Mouse (Mus musculus) kidney, embryonic 14.5 days (tissue): ENCODE results near the gene Ranbp17. TPM values are rescaled to one million over a fixed set of nuclear protein-coding genes. Genes with fewer than 3 reads are reported as not detected.

ENCODE experiments used
- ATAC-seq: fragments of 200-750 bp; cut with Nextera tagmentation; 2 replicates; pipeline ENCODE4 v1.8.0; 2017; ENCODE audit warnings: moderate number of reproducible peaks, mild to moderate bottlenecking, moderate TSS enrichment, moderate library complexity; ENCODE audit not compliant: low FRiP score, low TSS enrichment
- H3K27ac ChIP-seq: fragments of 300-500 bp; sonication (generic); 2 replicates; pipeline ENCODE4 v1.5.1; 2014; ENCODE audit warnings: low read depth, mild to moderate bottlenecking, low read length, moderate library complexity, mixed read lengths
- H3K27me3 ChIP-seq: fragments of 300-500 bp; sonication (generic); 2 replicates; pipeline ENCODE4 v1.6.1; 2014; ENCODE audit warnings: mild to moderate bottlenecking, low read length; ENCODE audit not compliant: control insufficient read depth, insufficient read depth
- H3K36me3 ChIP-seq: fragments of 300-500 bp; sonication (generic); 2 replicates; pipeline ENCODE4 v1.6.1; 2014; ENCODE audit warnings: low read length, mixed read lengths; ENCODE audit not compliant: control insufficient read depth, insufficient read depth
- H3K4me1 ChIP-seq: fragments of 300-500 bp; sonication (generic); 2 replicates; pipeline ENCODE4 v1.6.1; 2014; ENCODE audit warnings: low read length, mixed read lengths; ENCODE audit not compliant: control insufficient read depth, insufficient read depth
- H3K4me2 ChIP-seq: fragments of 300-500 bp; sonication (generic); replicated peaks from 2 replicates; pipeline ENCODE4 v1.6.1; 2014; ENCODE audit warnings: low read depth, mild to moderate bottlenecking, low read length
- H3K4me3 ChIP-seq: fragments of 300-500 bp; sonication (generic); 2 replicates; pipeline ENCODE4 v1.5.1; 2014; ENCODE audit warnings: mild to moderate bottlenecking, low read length
- H3K9ac ChIP-seq: fragments of 300-500 bp; sonication (generic); 2 replicates; pipeline ENCODE4 v1.6.1; 2014; ENCODE audit warnings: low read depth, mild to moderate bottlenecking, low read length, moderate library complexity
- H3K9me3 ChIP-seq: fragments of 300-500 bp; sonication (generic); 2 replicates; pipeline ENCODE4 v1.6.1; 2016; ENCODE audit warnings: low read length; ENCODE audit not compliant: control insufficient read depth
- whole genome bisulfite sequencing: fragments of 180-500 bp; shearing (Covaris S2); extraction: QIAGEN DNeasy Blood & Tissue Kit; methylation state at CpG from one replicate; pipeline ENCODE4 v1.1.7; 2014; 5-methylcytosine and 5-hydroxymethylcytosine counted together
- polyA plus RNA-seq: library from polyadenylated mRNA; unstranded; fragments of >200 nt; fragmentation: Nextera tagmentation; extraction: Ambion mirVana; gene quantifications from 2 replicates; pipeline ENCODE4 v1.2.1, GENCODE M21; 2014

Gene Ranbp17
- polyA plus RNA-seq, 1 experiment from 2014 or later: 9.8 TPM

- Histone ChIP-seq H3K27me3 (no peaks in the 10 kb centered on the region), H3K36me3 (no peaks in the 10 kb centered on the region), H3K4me3 (no peak overlapping the region), H3K4me2 (no peak overlapping the region), H3K9ac (no peak overlapping the region), H3K27ac (no peak overlapping the region), H3K4me1 (no peaks in the 10 kb centered on the region), H3K9me3 (no peaks in the 10 kb centered on the region)
- WGBS: 34% methylated on average over 8 of the region's 8 CpGs
- ATAC-seq: no peak
Measured at GRCm38 (mm10) chr11:33300859-33301258, 212.7 kb downstream of the Ranbp17 start.

DNA sequence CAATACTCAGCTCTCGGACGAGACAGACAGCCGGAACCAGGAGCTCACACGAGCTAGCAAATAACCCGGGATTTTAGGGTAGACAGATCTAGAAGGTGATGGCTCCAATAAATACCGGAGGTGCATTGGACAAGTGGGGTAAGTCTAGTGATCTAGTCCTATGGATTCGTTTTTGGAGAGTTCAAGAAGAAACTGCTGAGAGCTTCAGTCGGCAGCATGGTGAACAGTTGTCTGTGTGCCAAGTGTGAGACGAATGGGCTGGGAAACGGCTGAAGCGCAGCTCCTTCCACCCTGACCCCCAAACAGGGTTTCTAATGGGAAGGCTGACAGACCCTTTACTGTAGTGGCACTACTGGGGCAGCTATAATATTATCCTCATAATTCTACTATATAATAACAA is 214.2 kb downstream of the Ranbp17 start:
- Histone ChIP-seq H3K4me3 (no peak overlapping the region), H3K36me3 (no peaks in the 10 kb centered on the region), H3K9me3 (no peaks in the 10 kb centered on the region), H3K27ac (no peak overlapping the region), H3K4me1 (no peaks in the 10 kb centered on the region), H3K27me3 (no peaks in the 10 kb centered on the region), H3K9ac (no peak overlapping the region), H3K4me2 (0 out of 2 replicates have a peak overlapping the region, but pooled peaks have one; percentile 12)
- no peak for ATAC-seq
- 37% methylated on average over 11 of the region's 11 CpGs for WGBS

DNA sequence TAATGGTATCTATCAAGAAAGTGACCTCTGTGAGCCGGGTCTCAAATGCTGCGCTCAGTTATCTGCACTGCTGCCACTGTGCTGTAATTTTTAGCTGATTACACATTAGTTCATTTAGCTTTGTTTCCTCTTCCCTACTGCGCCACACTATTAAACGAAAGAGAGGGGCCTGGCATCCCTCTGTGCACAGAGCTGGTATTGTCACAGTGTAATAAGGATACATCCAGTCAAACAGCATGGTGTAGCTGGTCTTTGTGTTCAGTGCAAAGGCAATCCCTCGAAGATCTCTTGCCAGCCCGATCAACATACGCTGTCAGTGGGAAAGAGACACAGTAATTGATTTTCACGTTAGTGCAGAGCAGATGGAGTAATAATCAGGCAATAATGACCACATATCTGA is 216.4 kb downstream of the Ranbp17 start:
- Histone ChIP-seq H3K4me2 (no peak overlapping the region), H3K27ac (no peak overlapping the region), H3K4me3 (no peak overlapping the region), H3K9me3 (no peaks in the 10 kb centered on the region), H3K9ac (no peak overlapping the region), H3K4me1 (no peaks in the 10 kb centered on the region), H3K27me3 (no peaks in the 10 kb centered on the region), H3K36me3 (no peaks in the 10 kb centered on the region)
- no peak for ATAC-seq
- 86% methylated on average over 8 of the region's 8 CpGs for WGBS

DNA sequence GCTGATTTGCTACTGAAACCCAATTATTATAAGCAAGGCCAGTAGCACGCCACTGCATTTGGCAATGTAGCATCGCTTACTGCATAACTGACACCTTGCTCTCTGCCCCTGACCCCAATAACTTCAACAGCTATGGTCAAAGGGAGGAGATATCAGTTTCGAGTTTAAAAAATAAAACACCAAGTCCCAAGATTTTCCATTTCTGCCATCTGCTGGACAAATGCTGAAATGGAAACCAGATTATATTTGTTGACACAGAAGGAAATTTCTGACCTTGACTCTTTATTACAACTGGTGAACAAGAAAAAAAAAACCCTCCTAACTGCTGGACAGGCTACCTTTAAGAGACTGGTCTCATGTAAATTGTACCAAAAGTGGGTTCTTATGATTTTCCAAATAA is 218.1 kb downstream of the Ranbp17 start:
- no peak for ATAC-seq
- Histone ChIP-seq H3K9ac (no peak overlapping the region), H3K4me1 (no peaks in the 10 kb centered on the region), H3K4me3 (no peak overlapping the region), H3K4me2 (no peak overlapping the region), H3K27me3 (no peaks in the 10 kb centered on the region), H3K36me3 (no peaks in the 10 kb centered on the region), H3K9me3 (no peaks in the 10 kb centered on the region), H3K27ac (no peak overlapping the region)
- WGBS: 15% methylated on average over 3 of the region's 3 CpGs

DNA sequence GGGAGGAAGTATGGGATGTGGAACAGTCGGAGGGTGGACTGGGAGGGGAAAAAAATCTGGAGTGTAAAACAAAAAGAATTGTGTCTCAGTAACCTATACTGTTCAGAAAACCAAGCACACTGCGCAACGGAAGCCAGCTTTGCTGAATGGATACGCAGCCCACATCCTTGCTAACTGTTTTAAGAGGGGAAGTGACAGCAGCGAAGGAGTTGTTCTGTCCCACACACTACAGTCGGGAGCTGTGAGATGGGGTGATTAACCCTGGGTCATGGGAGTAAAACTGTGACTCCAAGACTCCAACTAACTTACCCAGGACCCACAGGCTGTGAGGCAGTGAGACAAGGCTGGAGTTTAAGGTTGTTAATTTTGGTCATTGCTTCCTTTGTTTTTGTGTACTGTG is 219.5 kb downstream of the Ranbp17 start:
- Histone ChIP-seq H3K9ac (no peak overlapping the region), H3K4me2 (no peak overlapping the region), H3K27ac (no peak overlapping the region), H3K36me3 (no peaks in the 10 kb centered on the region), H3K9me3 (no peaks in the 10 kb centered on the region), H3K27me3 (no peaks in the 10 kb centered on the region), H3K4me3 (no peak overlapping the region), H3K4me1 (no peaks in the 10 kb centered on the region)
- ATAC-seq: peak; percentile 89
- WGBS: 28% methylated on average over 6 of the region's 6 CpGs

GRCm38 (mm10) chr11:33278571-33278970 is 235.0 kb downstream of the Ranbp17 start:
- H3K27me3 ChIP-seq: no peaks in the 10 kb centered on the region
- no peaks in the 10 kb centered on the region for H3K36me3 ChIP-seq
- no peak overlapping the region for H3K4me3 ChIP-seq
- H3K9ac ChIP-seq: no peak overlapping the region
- H3K9me3 ChIP-seq: no peaks in the 10 kb centered on the region
- WGBS: 94% methylated on average over 2 of the region's 2 CpGs
- no peak overlapping the region for H3K4me2 ChIP-seq
- ATAC-seq: no peak
- no peaks in the 10 kb centered on the region for H3K4me1 ChIP-seq
- no peak overlapping the region for H3K27ac ChIP-seq

- Histone ChIP-seq H3K27ac (no peak within 1 kb of the TSS), H3K9ac (no peak within 1 kb of the TSS), H3K9me3 (no peaks in the 10 kb centered on the region), H3K27me3 (no peaks in the 10 kb centered on the region), H3K4me1 (no peaks in the 10 kb centered on the region), H3K36me3 (no peaks in the 10 kb centered on the region), H3K4me2 (no peak within 1 kb of the TSS), H3K4me3 (no peak within 1 kb of the TSS)
- no peak for ATAC-seq
- 98% methylated on average over 3 of the region's 3 CpGs for WGBS
Measured at GRCm38 (mm10) chr11:33276637-33277036, 236.9 kb downstream of the Ranbp17 start, which contains the start of gene Gm12117. Gene Gm12117 (minus strand): TSS chr11:33276737.

- no peak overlapping the region for H3K4me2 ChIP-seq
- no peak overlapping the region for H3K27ac ChIP-seq
- H3K36me3 ChIP-seq: no peaks in the 10 kb centered on the region
- peak; percentile 85 for ATAC-seq
- H3K4me1 ChIP-seq: no peaks in the 10 kb centered on the region
- WGBS: 18% methylated on average over 3 of the region's 3 CpGs
- H3K27me3 ChIP-seq: no peaks in the 10 kb centered on the region
- H3K4me3 ChIP-seq: no peak overlapping the region
- no peaks in the 10 kb centered on the region for H3K9me3 ChIP-seq
- H3K9ac ChIP-seq: no peak overlapping the region
Measured at GRCm38 (mm10) chr11:33274816-33275215, 238.7 kb downstream of the Ranbp17 start.

DNA sequence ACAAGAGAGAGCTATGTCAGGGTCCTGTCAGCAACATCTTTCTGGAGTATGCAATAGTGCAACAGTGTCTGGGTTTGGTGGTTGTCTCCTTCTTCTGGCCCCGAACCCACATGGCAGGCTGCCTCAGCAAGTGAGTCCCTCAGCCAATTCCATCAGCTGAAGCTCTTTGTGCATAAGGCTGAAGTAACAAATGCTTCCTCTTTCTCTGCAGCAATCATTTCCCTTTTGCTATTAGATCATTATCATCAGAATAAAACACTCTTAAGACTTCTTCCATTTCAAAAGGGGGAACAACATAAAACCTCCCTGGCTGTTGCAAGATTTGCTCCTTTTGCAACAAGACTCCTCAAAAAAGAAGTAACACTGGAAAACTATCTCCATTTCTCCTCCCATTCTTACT is 239.3 kb downstream of the Ranbp17 start:
- 81% methylated on average over 1 of the region's 1 CpGs for WGBS
- no peak overlapping the region for H3K9ac ChIP-seq
- H3K36me3 ChIP-seq: no peaks in the 10 kb centered on the region
- H3K27ac ChIP-seq: no peak overlapping the region
- H3K4me1 ChIP-seq: no peaks in the 10 kb centered on the region
- no peak overlapping the region for H3K4me3 ChIP-seq
- H3K4me2 ChIP-seq: no peak overlapping the region
- no peaks in the 10 kb centered on the region for H3K27me3 ChIP-seq
- H3K9me3 ChIP-seq: no peaks in the 10 kb centered on the region
- ATAC-seq: no peak

DNA sequence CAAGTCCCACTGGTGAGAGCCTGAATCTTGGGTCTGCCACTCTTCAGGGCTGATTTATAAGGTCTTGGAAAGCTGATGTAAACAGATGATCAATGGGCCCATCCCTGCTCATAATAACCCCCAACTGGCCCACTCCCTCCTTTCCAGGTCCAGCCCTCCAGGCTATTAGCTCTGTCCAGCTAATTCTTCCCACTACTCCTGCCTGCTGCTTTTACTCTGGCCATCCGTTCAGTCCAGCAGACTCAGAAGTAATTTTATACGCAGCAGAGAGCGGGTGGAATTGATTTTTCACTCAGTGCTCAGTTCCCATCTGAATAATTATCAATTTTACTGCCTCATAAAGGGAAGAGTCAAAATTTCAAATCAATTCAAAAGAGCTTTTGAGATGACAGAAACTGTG is 273.3 kb downstream of the Ranbp17 start:
- Histone ChIP-seq H3K36me3 (no peaks in the 10 kb centered on the region), H3K27me3 (no peaks in the 10 kb centered on the region), H3K4me2 (no peak overlapping the region), H3K9ac (no peak overlapping the region), H3K4me3 (no peak overlapping the region), H3K4me1 (no peaks in the 10 kb centered on the region), H3K9me3 (no peaks in the 10 kb centered on the region), H3K27ac (no peak overlapping the region)
- no peak for ATAC-seq
- WGBS: 76% methylated on average over 3 of the region's 3 CpGs
